Mouse (Mus musculus) heart, postnatal 14 days (tissue): Measurements from ENCODE around the gene Adgrv1. TPM values are rescaled to one million over a fixed set of nuclear protein-coding genes. Genes with fewer than 3 reads are reported as not detected.

Experiments
- DNase-seq, 2 experiments: peaks; one replicate each; pipeline ENCODE4 v3.0.0; 2021 to 2022
- intact Hi-C: fragments of 180-260 bp; cut with DNase I; formaldehyde crosslinking; loops from one replicate; pipeline ENCODE4 v1.15.1; 2025
- microRNA-seq, 2 experiments: library from miRNA; unstranded; fragments of <30 nt; microRNA quantifications; one replicate each; pipeline ENCODE4 v1.2.0; 2021 to 2022
- total RNA-seq, 2 experiments: library from RNA; stranded (reverse); gene quantifications; 2 replicates each; pipeline ENCODE4 v1.2.3; 2021

The Adgrv1 gene
- total RNA-seq, 2 experiments from 2014 or later: 0.14 to 0.34 TPM

GRCm38 (mm10) chr13:81109676-81110075 lies 523.3 kb downstream of the Adgrv1 start:
- intact Hi-C loops: no loop called here
- DNase-seq: peak in 1 of 2 experiments; percentile 6

GRCm38 (mm10) chr13:81108526-81109302 lies 524.2 kb downstream of the Adgrv1 start:
- DNase-seq: peak in 1 of 2 experiments; percentile 18
- intact Hi-C loops: no loop called here

GRCm38 (mm10) chr13:81107436-81107835 lies 525.5 kb downstream of the Adgrv1 start:
- intact Hi-C loops: no loop called here
- no peak for DNase-seq

GRCm38 (mm10) chr13:81103794-81104193 lies 529.2 kb downstream of the Adgrv1 start:
- intact Hi-C loops: no loop called here
- peak; percentile 80 to 87 for DNase-seq

GRCm38 (mm10) chr13:81096424-81096823 lies 536.5 kb downstream of the Adgrv1 start:
- no peak for DNase-seq
- intact Hi-C loops: loop anchor here (5.0 kb wide), 1 partner anchor 36 kb away; no protein-coding TSS in a partner anchor

GRCm38 (mm10) chr13:81094513-81094912 lies 538.4 kb downstream of the Adgrv1 start:
- intact Hi-C loops: no loop called here
- no peak for DNase-seq

GRCm38 (mm10) chr13:81090051-81090836 lies 542.7 kb downstream of the Adgrv1 start:
- intact Hi-C loops: no loop called here
- DNase-seq: no peak

GRCm38 (mm10) chr13:81086969-81087682 lies 545.8 kb downstream of the Adgrv1 start:
- intact Hi-C loops: no loop called here

GRCm38 (mm10) chr13:81072214-81072613 lies 560.7 kb downstream of the Adgrv1 start:
- no peak for DNase-seq
- intact Hi-C loops: no loop called here

More at GRCm38 (mm10) chr13:81086969-81087682, 545.8 kb downstream of the Adgrv1 start:
- DNase-seq: no peak

- DNase-seq: no peak
- intact Hi-C loops: no loop called here
Measured at GRCm38 (mm10) chr13:81051448-81051847, 581.5 kb downstream of the Adgrv1 start.

GRCm38 (mm10) chr13:81050911-81051310 lies 582.0 kb downstream of the Adgrv1 start:
- intact Hi-C loops: no loop called here
- no peak for DNase-seq

- intact Hi-C loops: no loop called here
- no peak for DNase-seq
Measured at GRCm38 (mm10) chr13:81045345-81045744, 587.6 kb downstream of the Adgrv1 start.

Small RNA genes within 50 kb of the gene (microRNA-seq; reads per million reads assigned to microRNA genes)
- 0 reads per million in 2 experiments for gene Gm25241

Other genes with a start within 250 kb of the Adgrv1 start
- 10 to 100 TPM; 13.1 to 19.0 TPM for gene Lysmd3, start 24.5 kb upstream of the Adgrv1 start, total RNA-seq
- gene Polr3g, start 77.9 kb upstream of the Adgrv1 start, total RNA-seq: 1 to 10 TPM; 1.9 to 2.0 TPM
- gene Mblac2, start 78.2 kb upstream of the Adgrv1 start, total RNA-seq: 1 to 10 TPM; 2.7 to 2.8 TPM
- gene Cetn3, start 149.9 kb upstream of the Adgrv1 start, total RNA-seq: 10 to 100 TPM; 71.1 to 76.1 TPM